Mouse (Mus musculus): Measurements from ENCODE around the gene Ppia. TPM values are rescaled to one million over a fixed set of nuclear protein-coding genes. Genes with fewer than 3 reads are reported as not detected.
"Not testable (repeated sequence)": the region's sequence is repeated elsewhere in the genome, so short reads cannot be mapped to it uniquely, and the experiment has no call there.

Gene Ppia
- polyA plus RNA-seq, 1 experiment: 3,065 TPM

DNA sequence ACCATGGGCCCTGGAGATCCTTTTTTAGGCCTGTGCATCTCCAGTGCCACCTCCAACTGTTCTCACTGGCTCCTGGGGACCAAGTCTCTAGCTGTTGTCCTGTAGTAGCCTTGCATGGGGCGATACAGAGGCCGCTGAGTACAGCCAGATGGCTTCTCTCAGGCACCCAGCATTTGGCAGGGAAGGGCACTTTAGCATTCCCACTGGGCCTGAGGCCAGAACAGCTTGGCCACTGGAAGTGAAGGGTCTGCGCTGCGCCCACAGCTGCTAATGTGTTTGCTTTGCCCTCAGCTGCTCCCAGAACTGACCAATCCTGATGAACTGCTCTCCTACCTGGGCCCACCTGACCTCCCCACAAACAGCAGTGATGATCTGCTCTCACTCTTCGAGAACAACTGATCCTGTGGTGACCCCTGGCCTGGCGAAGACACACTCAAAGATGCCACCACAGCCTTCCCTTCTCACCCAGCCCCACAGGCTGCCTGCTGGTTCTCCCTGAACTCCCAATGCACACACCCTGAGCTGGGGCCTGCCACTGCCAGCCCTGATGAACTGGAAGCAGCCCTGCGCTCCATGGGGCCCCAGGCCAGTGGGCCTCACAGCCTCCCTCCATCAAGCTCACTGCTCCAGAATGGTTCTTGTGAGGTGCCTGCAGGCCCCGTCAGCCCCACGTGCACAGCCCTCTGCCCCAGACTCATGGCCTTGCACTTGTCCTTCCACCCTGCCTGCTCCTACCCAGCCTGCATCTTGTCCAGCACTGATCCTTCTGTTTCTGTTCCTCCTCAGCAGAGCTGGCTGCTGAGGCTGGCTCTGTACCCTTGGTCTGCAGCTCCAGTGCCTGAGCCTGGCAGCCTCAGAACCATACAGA is 10.3 kb upstream of the Ppia start:
- TF ChIP-seq POLR2AphosphoS2 (IDR thresholded peaks at IDR 0.05; ENCODE audit: insufficient read length, low read depth): peak; percentile 22
- TF ChIP-seq POLR2A (IDR thresholded peaks at IDR 0.05; ENCODE audit: insufficient read length, low read depth): no peak
- Histone ChIP-seq H3K4me2 (ENCODE audit: low read depth) (no peak overlapping the region), H3K36me3 (ENCODE audit: control insufficient read depth, insufficient read depth) (peaks cover 5% of the 10 kb centered on the region)

DNA sequence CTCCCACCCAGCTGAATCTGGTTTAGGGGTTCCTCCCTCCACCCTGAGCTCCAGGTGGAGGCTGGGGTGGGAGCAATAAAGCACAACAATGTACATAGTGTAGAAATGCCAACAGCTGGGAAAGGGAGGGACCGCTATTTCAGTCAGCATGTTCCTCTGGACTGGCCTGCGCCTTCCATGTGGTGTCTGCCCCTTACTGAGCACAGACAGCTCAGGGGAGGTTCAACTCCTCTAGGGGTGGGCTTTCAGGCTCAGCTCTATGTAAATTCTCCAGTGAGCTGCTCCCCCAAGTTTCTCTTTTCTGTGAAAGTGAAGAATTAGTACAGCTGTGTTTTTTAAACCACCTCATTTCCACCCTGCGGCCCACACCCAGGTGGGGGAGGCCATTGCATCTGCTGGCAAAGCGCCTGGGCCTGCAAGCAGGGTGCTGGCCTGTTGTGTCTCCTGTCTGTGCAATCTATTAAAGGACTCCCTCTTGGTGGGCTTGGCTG is 9.6 kb upstream of the Ppia start:
- Histone ChIP-seq H3ac (ENCODE audit: control insufficient read depth, insufficient read length) (no peak overlapping the region), H3K27me3 (ENCODE audit: control insufficient read depth, insufficient read depth, insufficient read length) (no peaks in the 10 kb centered on the region), H3K4me3 (no peak overlapping the region), H3K36me3 (ENCODE audit: control insufficient read depth, insufficient read depth) (peaks cover 5% of the 10 kb centered on the region), H3K79me2 (ENCODE audit: control insufficient read depth, insufficient read depth) (no peaks in the 10 kb centered on the region), H3K4me2 (ENCODE audit: low read depth) (no peak overlapping the region)
- TF ChIP-seq POLR2A (IDR thresholded peaks at IDR 0.05; ENCODE audit: insufficient read length, low read depth): no peak
- TF ChIP-seq USF1 (IDR thresholded peaks at IDR 0.05; ENCODE audit: low read depth): no peak
- TF ChIP-seq CEBPB (IDR thresholded peaks at IDR 0.05; ENCODE audit: insufficient read depth, poor library complexity, severe bottlenecking): no peak
- no peak for TF ChIP-seq MYOG (IDR thresholded peaks at IDR 0.05; ENCODE audit: control insufficient read depth in 1 of 3, insufficient read depth in 1 of 3, insufficient read length in 2 of 3, low read depth in 2 of 3)
- TF ChIP-seq TCF12 (IDR thresholded peaks at IDR 0.05; ENCODE audit: insufficient read depth, poor library complexity, severe bottlenecking): no peak
- TF ChIP-seq E2F4 (IDR thresholded peaks at IDR 0.05; ENCODE audit: insufficient read depth): no peak
- TF ChIP-seq POLR2AphosphoS2 (IDR thresholded peaks at IDR 0.05; ENCODE audit: insufficient read length, low read depth): no peak
- no peak for TF ChIP-seq REST (IDR thresholded peaks at IDR 0.05; ENCODE audit: insufficient read depth, insufficient read length)
- TF ChIP-seq MYOD1 (IDR thresholded peaks at IDR 0.05; ENCODE audit: control insufficient read depth in 1 of 3, insufficient read length in 2 of 3, low read depth in 2 of 3): no peak
- TF ChIP-seq MAX (IDR thresholded peaks at IDR 0.05; ENCODE audit: low read depth): no peak
- TF ChIP-seq SRF (IDR thresholded peaks at IDR 0.05; ENCODE audit: control insufficient read depth, insufficient read length, low read depth): no peak
- no peak for TF ChIP-seq TCF3 (IDR thresholded peaks at IDR 0.05; ENCODE audit: insufficient read length, low read depth)

More for the DNA sequence above, 10.3 kb upstream of the Ppia start:
- H3K79me2 ChIP-seq (ENCODE audit: control insufficient read depth, insufficient read depth): no peaks in the 10 kb centered on the region
- no peaks in the 10 kb centered on the region for H3K27me3 ChIP-seq (ENCODE audit: control insufficient read depth, insufficient read depth, insufficient read length)
- no peak overlapping the region for H3ac ChIP-seq (ENCODE audit: control insufficient read depth, insufficient read length)
- H3K4me3 ChIP-seq: no peak overlapping the region

DNA sequence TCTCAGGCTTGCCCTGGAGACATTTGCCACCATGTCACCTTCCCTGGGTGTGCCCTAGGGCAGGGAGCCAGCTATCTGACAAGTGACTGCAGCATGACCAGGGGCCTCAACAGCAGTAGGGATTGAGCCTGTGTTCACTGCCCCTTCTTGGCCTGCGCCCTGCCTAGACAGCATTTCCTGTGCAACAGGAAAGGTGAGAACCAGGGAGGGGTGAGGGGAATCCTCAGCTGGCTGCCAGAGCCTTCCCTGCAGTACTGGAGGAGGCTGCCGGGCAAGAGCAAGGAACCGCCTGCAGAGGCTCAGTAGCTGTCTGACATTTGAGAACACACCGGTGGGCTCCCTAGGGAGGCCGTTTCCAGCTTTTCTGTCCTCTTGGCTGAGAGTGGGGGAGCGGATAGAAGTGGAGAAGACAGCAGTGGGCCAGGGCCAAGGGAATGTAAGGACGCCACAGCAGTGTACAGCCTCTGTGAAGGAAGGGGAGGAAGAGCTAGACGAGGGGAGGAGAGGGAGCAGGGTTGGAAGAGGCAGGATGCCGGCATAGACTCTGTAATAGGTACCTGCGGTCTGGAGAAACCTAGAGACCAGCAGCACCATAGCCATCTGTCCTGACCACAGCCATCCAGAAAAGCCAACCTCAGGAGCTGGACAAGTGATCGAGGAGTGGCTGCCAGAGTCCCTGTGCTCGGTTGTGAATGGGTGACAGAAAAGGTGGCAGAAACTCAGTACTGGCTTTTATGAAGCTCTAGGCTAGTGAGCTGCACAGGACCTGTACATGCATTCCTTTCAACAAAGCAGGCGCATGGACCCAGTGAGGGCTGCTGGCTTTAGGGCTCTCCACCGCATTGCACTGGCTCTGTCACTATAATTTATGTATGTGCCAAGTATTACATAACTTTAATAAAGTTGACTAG is 8.7 kb upstream of the Ppia start:
- Histone ChIP-seq H3K4me3 (no peak overlapping the region), H3K79me2 (ENCODE audit: control insufficient read depth, insufficient read depth) (no peaks in the 10 kb centered on the region)
- TF ChIP-seq CEBPB (IDR thresholded peaks at IDR 0.05; ENCODE audit: insufficient read depth, poor library complexity, severe bottlenecking) (no peak), POLR2AphosphoS2 (IDR thresholded peaks at IDR 0.05; ENCODE audit: insufficient read length, low read depth) (peak; percentile 55), TCF3 (IDR thresholded peaks at IDR 0.05; ENCODE audit: insufficient read length, low read depth) (no peak), USF1 (IDR thresholded peaks at IDR 0.05; ENCODE audit: low read depth) (no peak), REST (IDR thresholded peaks at IDR 0.05; ENCODE audit: insufficient read depth, insufficient read length) (no peak)

DNA sequence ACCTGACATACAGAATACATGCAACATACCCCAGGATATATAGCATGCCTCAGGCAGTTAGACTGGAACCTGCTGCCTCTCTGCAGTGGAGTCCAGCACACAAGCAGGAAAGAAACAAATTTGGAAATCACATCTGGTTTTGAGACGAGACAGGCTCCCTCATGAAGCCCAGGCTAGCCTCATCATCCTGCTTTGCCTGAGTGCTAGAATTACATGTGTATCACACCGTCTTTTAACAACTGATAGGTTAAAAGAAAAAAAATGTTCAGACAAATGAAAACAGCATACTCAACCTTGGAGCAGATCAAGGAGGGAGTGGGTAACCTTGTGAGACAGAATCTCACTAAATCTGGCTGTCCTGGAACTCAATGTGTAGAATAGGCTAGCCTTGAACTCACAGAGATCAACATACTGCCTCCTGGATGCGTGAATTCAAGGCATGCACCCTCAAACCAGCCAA is 8.1 kb upstream of the Ppia start:
- H3K27me3 ChIP-seq (ENCODE audit: control insufficient read depth, insufficient read depth, insufficient read length): no peaks in the 10 kb centered on the region
- H3K4me2 ChIP-seq (ENCODE audit: low read depth): no peak overlapping the region
- TF ChIP-seq USF1 (IDR thresholded peaks at IDR 0.05; ENCODE audit: low read depth) (no peak), REST (IDR thresholded peaks at IDR 0.05; ENCODE audit: insufficient read depth, insufficient read length) (no peak)
- H3K4me3 ChIP-seq: no peak overlapping the region
- no peak overlapping the region for H3ac ChIP-seq (ENCODE audit: control insufficient read depth, insufficient read length)
- H3K36me3 ChIP-seq (ENCODE audit: control insufficient read depth, insufficient read depth): peaks cover 4% of the 10 kb centered on the region
- no peaks in the 10 kb centered on the region for H3K79me2 ChIP-seq (ENCODE audit: control insufficient read depth, insufficient read depth)

More for the DNA sequence above, 8.7 kb upstream of the Ppia start:
- peaks cover 5% of the 10 kb centered on the region for H3K36me3 ChIP-seq (ENCODE audit: control insufficient read depth, insufficient read depth)
- no peaks in the 10 kb centered on the region for H3K27me3 ChIP-seq (ENCODE audit: control insufficient read depth, insufficient read depth, insufficient read length)
- no peak overlapping the region for H3K4me2 ChIP-seq (ENCODE audit: low read depth)
- no peak overlapping the region for H3ac ChIP-seq (ENCODE audit: control insufficient read depth, insufficient read length)

DNA sequence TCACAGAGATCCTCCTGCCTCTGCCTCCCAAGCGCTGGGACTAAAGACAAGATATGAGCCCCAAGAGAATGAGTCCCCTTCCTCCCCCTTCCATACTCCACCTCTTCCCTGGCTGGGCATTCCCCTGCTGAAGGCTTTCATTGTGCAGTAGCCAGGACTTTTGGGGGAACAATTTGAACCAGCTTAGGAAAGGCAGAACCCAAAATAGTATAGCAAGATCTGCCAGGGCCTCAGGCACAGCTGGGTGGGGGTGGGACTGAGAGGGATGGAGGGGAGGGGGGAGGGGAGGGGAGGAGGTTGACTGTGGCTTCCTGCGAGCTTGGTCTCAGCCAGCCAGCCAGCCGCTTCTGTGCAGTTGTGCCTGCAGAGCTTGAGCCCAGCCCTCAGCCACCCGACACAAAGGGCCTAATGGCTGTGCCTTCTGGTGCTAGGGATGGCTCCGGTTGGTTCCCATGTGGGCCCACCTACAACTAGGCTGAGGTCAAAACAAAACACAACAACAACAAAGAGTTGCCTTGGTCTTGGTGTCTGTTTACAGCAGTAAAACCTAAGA is 5.1 kb upstream of the Ppia start:
- Histone ChIP-seq H3K36me3 (ENCODE audit: control insufficient read depth, insufficient read depth) (no peaks in the 10 kb centered on the region), H3K4me3 (no peak overlapping the region), H3K27me3 (ENCODE audit: control insufficient read depth, insufficient read depth, insufficient read length) (no peaks in the 10 kb centered on the region), H3K4me2 (ENCODE audit: low read depth) (no peak overlapping the region), H3ac (ENCODE audit: control insufficient read depth, insufficient read length) (no peak overlapping the region), H3K79me2 (ENCODE audit: control insufficient read depth, insufficient read depth) (no peaks in the 10 kb centered on the region)
- TF ChIP-seq REST (IDR thresholded peaks at IDR 0.05; ENCODE audit: insufficient read depth, insufficient read length) (no peak), SRF (IDR thresholded peaks at IDR 0.05; ENCODE audit: control insufficient read depth, insufficient read length, low read depth) (no peak), POLR2AphosphoS2 (IDR thresholded peaks at IDR 0.05; ENCODE audit: insufficient read length, low read depth) (no peak), TCF12 (IDR thresholded peaks at IDR 0.05; ENCODE audit: insufficient read depth, poor library complexity, severe bottlenecking) (peak; percentile 25), MYOD1 (IDR thresholded peaks at IDR 0.05; ENCODE audit: control insufficient read depth in 1 of 3, insufficient read length in 2 of 3, low read depth in 2 of 3) (peak in 1 of 3 experiments; percentile 11), MYOG (IDR thresholded peaks at IDR 0.05; ENCODE audit: control insufficient read depth in 1 of 3, insufficient read depth in 1 of 3, insufficient read length in 2 of 3, low read depth in 2 of 3) (peak in 1 of 3 experiments; percentile 48)

DNA sequence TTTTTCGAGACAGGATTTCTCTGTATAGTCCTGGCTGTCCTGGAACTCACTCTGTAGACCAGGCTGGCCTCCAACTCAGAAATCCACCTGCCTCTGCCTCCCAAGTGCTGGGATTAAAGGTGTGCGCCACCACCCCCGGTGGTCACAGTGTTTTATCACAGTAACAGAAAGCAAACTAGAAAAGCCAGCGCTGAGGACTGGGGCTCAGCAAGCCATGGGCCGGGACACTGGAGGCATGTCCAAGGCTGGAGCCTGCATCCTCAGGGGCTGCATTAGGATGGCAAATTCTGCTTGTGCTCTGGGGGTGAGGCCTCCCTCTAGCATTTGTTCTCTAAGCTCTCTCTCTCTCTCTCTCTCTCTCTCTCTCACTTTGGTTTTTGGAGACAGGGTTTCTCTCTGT is 4.5 kb upstream of the Ppia start:
- H3K27me3 ChIP-seq (ENCODE audit: control insufficient read depth, insufficient read depth, insufficient read length); H3K36me3 ChIP-seq (ENCODE audit: control insufficient read depth, insufficient read depth); H3K79me2 ChIP-seq (ENCODE audit: control insufficient read depth, insufficient read depth); H3ac ChIP-seq (ENCODE audit: control insufficient read depth, insufficient read length); H3K4me3 ChIP-seq; H3K4me2 ChIP-seq (ENCODE audit: low read depth): not testable (repeated sequence)

Data from myocyte (in vitro differentiated cells).